Mouse (Mus musculus): ENCODE results near the gene Apol6.

- TF ChIP-seq CTCF (IDR thresholded peaks at IDR 0.05; ENCODE audit: low read depth), result no peak
- TF ChIP-seq EP300 (IDR thresholded peaks at IDR 0.05; ENCODE audit: low read depth), result no peak
Observed at GRCm38 (mm10) chr15:77065259-77065852, 20.8 kb downstream of the Apol6 start.

Data from liver, postnatal 0 days (tissue).